Mouse (Mus musculus): ENCODE data around the gene Pcdh17. TPM values are rescaled to one million over a fixed set of nuclear protein-coding genes. Genes with fewer than 3 reads are reported as not detected.

Pcdh17 gene
- polyA plus RNA-seq, 1 experiment, result 0.01 TPM

- TF ChIP-seq CEBPB (IDR thresholded peaks at IDR 0.05; ENCODE audit: low read depth), result no peak
- no peak overlapping the region for H3ac ChIP-seq (ENCODE audit: control insufficient read depth, insufficient read length, low read depth)
- no peaks in the 10 kb centered on the region for H3K27me3 ChIP-seq (ENCODE audit: control insufficient read depth, insufficient read depth, insufficient read length)
- H3K79me2 ChIP-seq (ENCODE audit: control insufficient read depth, insufficient read depth), result no peaks in the 10 kb centered on the region
- H3K79me3 ChIP-seq (ENCODE audit: low read depth), result no peaks in the 10 kb centered on the region
- no peaks in the 10 kb centered on the region for H3K36me3 ChIP-seq (ENCODE audit: control insufficient read depth, insufficient read depth)
- no peak overlapping the region for H3K4me3 ChIP-seq (ENCODE audit: insufficient read depth, poor library complexity, severe bottlenecking)
Observed at GRCm38 (mm10) chr14:84547513-84548194, 104.3 kb downstream of the Pcdh17 start.

DNA sequence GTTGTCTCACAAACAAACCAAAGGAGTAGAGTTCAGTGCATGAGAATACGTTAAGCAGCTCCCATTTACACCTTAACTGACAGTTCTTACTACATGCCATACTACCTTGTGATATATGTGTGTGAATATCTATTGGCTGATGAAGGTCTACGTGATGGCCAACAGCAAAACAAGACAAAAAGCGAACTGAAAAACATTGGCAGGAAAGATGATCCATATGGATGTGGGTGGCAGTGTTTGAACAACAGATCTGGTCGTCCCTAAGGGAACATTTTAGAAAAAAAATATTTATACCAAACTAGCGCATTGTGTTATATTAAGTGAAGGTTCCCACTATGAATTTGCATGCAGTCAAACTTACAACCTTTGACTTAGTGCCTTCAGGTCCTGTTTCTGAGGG lies 108.2 kb downstream of the Pcdh17 start:
- no peak overlapping the region for H3K4me3 ChIP-seq (ENCODE audit: insufficient read depth, poor library complexity, severe bottlenecking)
- no peaks in the 10 kb centered on the region for H3K36me3 ChIP-seq (ENCODE audit: control insufficient read depth, insufficient read depth)
- no peaks in the 10 kb centered on the region for H3K27me3 ChIP-seq (ENCODE audit: control insufficient read depth, insufficient read depth, insufficient read length)
- no peak overlapping the region for H3ac ChIP-seq (ENCODE audit: control insufficient read depth, insufficient read length, low read depth)
- no peaks in the 10 kb centered on the region for H3K79me3 ChIP-seq (ENCODE audit: low read depth)
- TF ChIP-seq MAX (IDR thresholded peaks at IDR 0.05) (no peak), USF1 (IDR thresholded peaks at IDR 0.05; ENCODE audit: low read depth) (no peak), MYOG (IDR thresholded peaks at IDR 0.05; ENCODE audit: control insufficient read depth, extremely low read depth, insufficient read length) (no peak), CEBPB (IDR thresholded peaks at IDR 0.05; ENCODE audit: low read depth) (no peak), FOSL1 (IDR thresholded peaks at IDR 0.05; ENCODE audit: insufficient read depth, low read length, poor library complexity, severe bottlenecking) (no peak), MYOD1 (IDR thresholded peaks at IDR 0.05; ENCODE audit: control insufficient read depth, insufficient read length, low read depth) (no peak), CTCF (IDR thresholded peaks at IDR 0.05; ENCODE audit: control insufficient read depth, insufficient read depth, insufficient read length) (no peak)
- H3K79me2 ChIP-seq (ENCODE audit: control insufficient read depth, insufficient read depth), result no peaks in the 10 kb centered on the region

DNA sequence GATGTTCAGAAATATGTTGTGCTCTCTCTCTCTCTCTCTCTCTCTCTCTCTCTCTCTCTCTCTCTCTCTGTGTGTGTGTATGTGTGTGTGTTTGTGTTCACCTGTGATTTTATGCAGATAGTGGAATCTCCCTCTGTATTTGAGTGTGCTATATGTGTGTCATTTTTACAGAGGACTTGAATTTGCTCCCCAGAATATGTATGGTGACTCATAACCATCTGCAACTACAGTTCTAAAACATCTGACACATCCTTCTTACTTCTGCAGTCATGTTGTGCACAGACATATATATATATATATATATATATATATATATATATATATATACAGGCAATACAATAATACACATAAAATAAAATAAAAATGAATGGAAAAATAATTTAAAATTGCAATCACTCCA lies 127.7 kb downstream of the Pcdh17 start:
- no peaks in the 10 kb centered on the region for H3K27me3 ChIP-seq (ENCODE audit: control insufficient read depth, insufficient read depth, insufficient read length)
- no peaks in the 10 kb centered on the region for H3K36me3 ChIP-seq (ENCODE audit: control insufficient read depth, insufficient read depth)
- H3K79me3 ChIP-seq (ENCODE audit: low read depth), result no peaks in the 10 kb centered on the region
- TF ChIP-seq MAX (IDR thresholded peaks at IDR 0.05), result no peak
- TF ChIP-seq FOSL1 (IDR thresholded peaks at IDR 0.05; ENCODE audit: insufficient read depth, low read length, poor library complexity, severe bottlenecking), result no peak
- no peak for TF ChIP-seq CTCF (IDR thresholded peaks at IDR 0.05; ENCODE audit: control insufficient read depth, insufficient read depth, insufficient read length)
- TF ChIP-seq MYOD1 (IDR thresholded peaks at IDR 0.05; ENCODE audit: control insufficient read depth, insufficient read length, low read depth), result no peak
- TF ChIP-seq USF1 (IDR thresholded peaks at IDR 0.05; ENCODE audit: low read depth), result no peak
- no peak for TF ChIP-seq MYOG (IDR thresholded peaks at IDR 0.05; ENCODE audit: control insufficient read depth, extremely low read depth, insufficient read length)
- TF ChIP-seq CEBPB (IDR thresholded peaks at IDR 0.05; ENCODE audit: low read depth), result no peak
- H3K4me3 ChIP-seq (ENCODE audit: insufficient read depth, poor library complexity, severe bottlenecking), result no peak overlapping the region
- no peaks in the 10 kb centered on the region for H3K79me2 ChIP-seq (ENCODE audit: control insufficient read depth, insufficient read depth)
- no peak overlapping the region for H3ac ChIP-seq (ENCODE audit: control insufficient read depth, insufficient read length, low read depth)
